Mouse (Mus musculus): ENCODE data around the gene Olfr1532-ps1. TPM values are rescaled to one million over a fixed set of nuclear protein-coding genes. Genes with fewer than 3 reads are reported as not detected.

The Olfr1532-ps1 gene
- total and polyA plus RNA-seq, 2 experiments from 2014 or later: not detected

DNA sequence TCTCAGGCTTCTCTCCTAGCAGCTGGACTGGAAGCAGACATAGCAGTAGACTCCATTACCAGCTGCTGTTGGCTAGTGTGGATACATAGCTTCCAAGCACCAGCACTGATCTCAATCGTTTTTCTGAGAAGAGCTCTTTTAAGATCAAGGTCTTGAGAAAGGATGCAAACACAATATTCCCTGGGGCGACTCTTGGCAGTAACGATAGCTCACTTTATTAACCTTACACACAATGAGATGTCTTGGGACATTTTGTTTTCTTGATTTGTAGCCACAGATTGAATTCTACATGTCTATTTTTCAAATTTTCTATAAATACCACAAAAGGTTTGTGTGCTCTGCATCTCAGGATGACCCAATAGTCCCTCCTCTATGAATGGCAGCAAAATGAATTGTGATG is 40.4 kb downstream of the Olfr1532-ps1 start, which contains the start of gene Olfr710:
TSS of gene Olfr710 (minus strand) at position 101 of the 400 bp plus-strand sequence.
- ATAC-seq: no peak
- DNase-seq (ENCODE audit: low spot score): no peak
- no peak within 1 kb of the TSS for H3K9ac ChIP-seq (replicated peaks; ENCODE audit: low read length)
- H3K27ac ChIP-seq: no peak within 1 kb of the TSS
- no peaks in the 10 kb centered on the region for H3K36me3 ChIP-seq (ENCODE audit: insufficient read depth, low read length)
- H3K4me2 ChIP-seq (ENCODE audit: low read depth, low read length): no peak within 1 kb of the TSS
- no peak for TF ChIP-seq CTCF (IDR thresholded peaks at IDR 0.05; ENCODE audit: low read depth)
- no peaks in the 10 kb centered on the region for H3K27me3 ChIP-seq (ENCODE audit: insufficient read depth, low read length)
- no peaks in the 10 kb centered on the region for H3K4me1 ChIP-seq (ENCODE audit: insufficient read depth, low read length)
- 73% methylated on average over 3 of the region's 3 CpGs for WGBS
- no peak within 1 kb of the TSS for H3K4me3 ChIP-seq (ENCODE audit: low read length)
- H3K9me3 ChIP-seq (ENCODE audit: low read length): no peaks in the 10 kb centered on the region

DNA sequence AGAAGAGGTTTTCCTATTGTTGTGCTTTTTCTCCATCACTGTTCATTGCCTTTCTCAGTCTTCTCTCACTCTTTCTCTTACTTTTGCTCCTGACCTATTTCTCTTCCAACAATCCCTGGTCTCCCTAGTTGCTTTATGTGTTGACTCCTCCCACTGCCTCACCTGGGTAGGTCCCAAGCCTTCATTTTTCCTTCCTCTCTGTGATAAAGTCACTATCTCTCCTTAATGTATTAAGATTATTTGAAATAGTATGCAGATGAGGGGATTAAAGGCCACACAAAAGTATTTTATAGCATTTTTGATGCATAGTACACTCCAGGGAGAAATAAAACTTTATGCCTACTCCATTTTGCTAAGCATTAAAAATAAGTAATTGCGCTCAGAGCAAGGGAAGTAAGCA is 56.0 kb downstream of the Olfr1532-ps1 start, which contains the start of gene Olfr6:
TSS of gene Olfr6 (minus strand) at position 101 of the 400 bp plus-strand sequence.
- no peak for DNase-seq (ENCODE audit: low spot score)
- H3K9ac ChIP-seq (replicated peaks; ENCODE audit: low read length): no peak within 1 kb of the TSS
- no peaks in the 10 kb centered on the region for H3K36me3 ChIP-seq (ENCODE audit: insufficient read depth, low read length)
- ATAC-seq: no peak
- no peak within 1 kb of the TSS for H3K4me2 ChIP-seq (ENCODE audit: low read depth, low read length)
- H3K4me1 ChIP-seq (ENCODE audit: insufficient read depth, low read length): no peaks in the 10 kb centered on the region
- H3K27me3 ChIP-seq (ENCODE audit: insufficient read depth, low read length): no peaks in the 10 kb centered on the region
- no peak within 1 kb of the TSS for H3K4me3 ChIP-seq (ENCODE audit: low read length)
- H3K27ac ChIP-seq: no peak within 1 kb of the TSS
- 95% methylated on average over 1 of the region's 1 CpGs for WGBS
- no peak for TF ChIP-seq CTCF (IDR thresholded peaks at IDR 0.05; ENCODE audit: low read depth)
- H3K9me3 ChIP-seq (ENCODE audit: low read length): no peaks in the 10 kb centered on the region

Other genes starting within 250 kb of the Olfr1532-ps1 start
- 0.26 TPM in 1 of 2 replicates, not detected in the other for gene Olfr693, start 227.4 kb upstream of the Olfr1532-ps1 start, total RNA-seq (2014; rRNA removed)
- not detected in 2 replicates for gene Olfr693, start 227.4 kb upstream of the Olfr1532-ps1 start, polyA plus RNA-seq (2015; fragmentation: Nextera tagmentation; extraction: Ambion mirVana)
- gene Olfr694, start 216.2 kb upstream of the Olfr1532-ps1 start, total RNA-seq (2014; rRNA removed): not detected in 2 replicates
- not detected in 2 replicates for gene Olfr694, start 216.2 kb upstream of the Olfr1532-ps1 start, polyA plus RNA-seq (2015; fragmentation: Nextera tagmentation; extraction: Ambion mirVana)
- not detected in 2 replicates for gene Olfr695, start 191.6 kb upstream of the Olfr1532-ps1 start, total RNA-seq (2014; rRNA removed)
- not detected in 2 replicates for gene Olfr695, start 191.6 kb upstream of the Olfr1532-ps1 start, polyA plus RNA-seq (2015; fragmentation: Nextera tagmentation; extraction: Ambion mirVana)
- gene Olfr697, start 165.6 kb upstream of the Olfr1532-ps1 start, total RNA-seq (2014; rRNA removed): not detected in 2 replicates
- not detected in 2 replicates for gene Olfr697, start 165.6 kb upstream of the Olfr1532-ps1 start, polyA plus RNA-seq (2015; fragmentation: Nextera tagmentation; extraction: Ambion mirVana)
- not detected in 2 replicates for gene Olfr698, start 152.6 kb upstream of the Olfr1532-ps1 start, total RNA-seq (2014; rRNA removed)
- gene Olfr698, start 152.6 kb upstream of the Olfr1532-ps1 start, polyA plus RNA-seq (2015; fragmentation: Nextera tagmentation; extraction: Ambion mirVana): not detected in 2 replicates
- not detected in 2 replicates for gene Olfr699, start 114.8 kb upstream of the Olfr1532-ps1 start, total RNA-seq (2014; rRNA removed)
- gene Olfr699, start 114.8 kb upstream of the Olfr1532-ps1 start, polyA plus RNA-seq (2015; fragmentation: Nextera tagmentation; extraction: Ambion mirVana): not detected in 2 replicates
- gene Olfr700, start 99.2 kb upstream of the Olfr1532-ps1 start, total RNA-seq (2014; rRNA removed): not detected in 2 replicates
- gene Olfr700, start 99.2 kb upstream of the Olfr1532-ps1 start, polyA plus RNA-seq (2015; fragmentation: Nextera tagmentation; extraction: Ambion mirVana): not detected in 2 replicates
- not detected in 2 replicates for gene Olfr701, start 93.9 kb upstream of the Olfr1532-ps1 start, total RNA-seq (2014; rRNA removed)
- gene Olfr701, start 93.9 kb upstream of the Olfr1532-ps1 start, polyA plus RNA-seq (2015; fragmentation: Nextera tagmentation; extraction: Ambion mirVana): not detected in 2 replicates
- gene Olfr702, start 74.1 kb upstream of the Olfr1532-ps1 start, total RNA-seq (2014; rRNA removed): not detected in 2 replicates
- not detected in 2 replicates for gene Olfr702, start 74.1 kb upstream of the Olfr1532-ps1 start, polyA plus RNA-seq (2015; fragmentation: Nextera tagmentation; extraction: Ambion mirVana)
- gene Olfr703, start 64.6 kb upstream of the Olfr1532-ps1 start, total RNA-seq (2014; rRNA removed): not detected in 2 replicates
- not detected in 2 replicates for gene Olfr703, start 64.6 kb upstream of the Olfr1532-ps1 start, polyA plus RNA-seq (2015; fragmentation: Nextera tagmentation; extraction: Ambion mirVana)
- gene Olfr704, start 44.8 kb upstream of the Olfr1532-ps1 start, total RNA-seq (2014; rRNA removed): not detected in 2 replicates
- not detected in 2 replicates for gene Olfr704, start 44.8 kb upstream of the Olfr1532-ps1 start, polyA plus RNA-seq (2015; fragmentation: Nextera tagmentation; extraction: Ambion mirVana)
- not detected in 2 replicates for gene Olfr705, start 31.1 kb upstream of the Olfr1532-ps1 start, total RNA-seq (2014; rRNA removed)
- gene Olfr705, start 31.1 kb upstream of the Olfr1532-ps1 start, polyA plus RNA-seq (2015; fragmentation: Nextera tagmentation; extraction: Ambion mirVana): not detected in 2 replicates
- not detected in 2 replicates for gene Olfr706, start 19.8 kb upstream of the Olfr1532-ps1 start, total RNA-seq (2014; rRNA removed)
- gene Olfr706, start 19.8 kb upstream of the Olfr1532-ps1 start, polyA plus RNA-seq (2015; fragmentation: Nextera tagmentation; extraction: Ambion mirVana): not detected in 2 replicates
- gene Olfr707, start 6.8 kb upstream of the Olfr1532-ps1 start, total RNA-seq (2014; rRNA removed): not detected in 2 replicates
- not detected in 2 replicates for gene Olfr707, start 6.8 kb upstream of the Olfr1532-ps1 start, polyA plus RNA-seq (2015; fragmentation: Nextera tagmentation; extraction: Ambion mirVana)
- not detected in 2 replicates for gene Olfr709-ps1, start 24.2 kb downstream of the Olfr1532-ps1 start, total RNA-seq (2014; rRNA removed)
- not detected in 2 replicates for gene Olfr709-ps1, start 24.2 kb downstream of the Olfr1532-ps1 start, polyA plus RNA-seq (2015; fragmentation: Nextera tagmentation; extraction: Ambion mirVana)
- gene Olfr710, start 40.3 kb downstream of the Olfr1532-ps1 start, total RNA-seq (2014; rRNA removed): not detected in 2 replicates
- gene Olfr710, start 40.3 kb downstream of the Olfr1532-ps1 start, polyA plus RNA-seq (2015; fragmentation: Nextera tagmentation; extraction: Ambion mirVana): not detected in 2 replicates
- gene Olfr6, start 55.9 kb downstream of the Olfr1532-ps1 start, total RNA-seq (2014; rRNA removed): not detected in 2 replicates
- gene Olfr6, start 55.9 kb downstream of the Olfr1532-ps1 start, polyA plus RNA-seq (2015; fragmentation: Nextera tagmentation; extraction: Ambion mirVana): not detected in 2 replicates
- not detected in 2 replicates for gene Olfr711, start 67.5 kb downstream of the Olfr1532-ps1 start, total RNA-seq (2014; rRNA removed)
- gene Olfr711, start 67.5 kb downstream of the Olfr1532-ps1 start, polyA plus RNA-seq (2015; fragmentation: Nextera tagmentation; extraction: Ambion mirVana): not detected in 2 replicates
- gene Olfr2, start 98.1 kb downstream of the Olfr1532-ps1 start, total RNA-seq (2014; rRNA removed): not detected in 2 replicates
- gene Olfr2, start 98.1 kb downstream of the Olfr1532-ps1 start, polyA plus RNA-seq (2015; fragmentation: Nextera tagmentation; extraction: Ambion mirVana): not detected in 2 replicates
- not detected in 2 replicates for gene Olfr713, start 123.2 kb downstream of the Olfr1532-ps1 start, total RNA-seq (2014; rRNA removed)
- not detected in 2 replicates for gene Olfr713, start 123.2 kb downstream of the Olfr1532-ps1 start, polyA plus RNA-seq (2015; fragmentation: Nextera tagmentation; extraction: Ambion mirVana)
- not detected in 2 replicates for gene Olfr714, start 163.0 kb downstream of the Olfr1532-ps1 start, total RNA-seq (2014; rRNA removed)
- gene Olfr714, start 163.0 kb downstream of the Olfr1532-ps1 start, polyA plus RNA-seq (2015; fragmentation: Nextera tagmentation; extraction: Ambion mirVana): not detected in 2 replicates
- gene Olfr17, start 185.2 kb downstream of the Olfr1532-ps1 start, total RNA-seq (2014; rRNA removed): not detected in 2 replicates
- not detected in 2 replicates for gene Olfr17, start 185.2 kb downstream of the Olfr1532-ps1 start, polyA plus RNA-seq (2015; fragmentation: Nextera tagmentation; extraction: Ambion mirVana)
- gene Olfr715b, start 202.4 kb downstream of the Olfr1532-ps1 start, total RNA-seq (2014; rRNA removed): not detected in 2 replicates
- gene Olfr715b, start 202.4 kb downstream of the Olfr1532-ps1 start, polyA plus RNA-seq (2015; fragmentation: Nextera tagmentation; extraction: Ambion mirVana): not detected in 2 replicates
- gene Olfr715, start 223.1 kb downstream of the Olfr1532-ps1 start, total RNA-seq (2014; rRNA removed): not detected in 2 replicates
- gene Olfr715, start 223.1 kb downstream of the Olfr1532-ps1 start, polyA plus RNA-seq (2015; fragmentation: Nextera tagmentation; extraction: Ambion mirVana): not detected in 2 replicates
- not detected in 2 replicates for gene Olfr716, start 230.3 kb downstream of the Olfr1532-ps1 start, total RNA-seq (2014; rRNA removed)
- gene Olfr716, start 230.3 kb downstream of the Olfr1532-ps1 start, polyA plus RNA-seq (2015; fragmentation: Nextera tagmentation; extraction: Ambion mirVana): not detected in 2 replicates

All from hindbrain, postnatal 0 days (tissue).